Mouse (Mus musculus) megakaryocyte, adult 5-6 weeks (primary cell): ENCODE results near the gene Mid1. TPM values are rescaled to one million over a fixed set of nuclear protein-coding genes. Genes with fewer than 3 reads are reported as not detected.
"Not testable (repeated sequence)": the region's sequence is repeated elsewhere in the genome, so short reads cannot be mapped to it uniquely, and the experiment has no call there.

ENCODE experiments used
- ATAC-seq: 2 replicates; pipeline ENCODE4 v1.8.0; 2016; ENCODE audit warnings: mild to moderate bottlenecking, inconsistent platforms; ENCODE audit not compliant: poor library complexity, severe bottlenecking
- total RNA-seq, 2 experiments: library from RNA; stranded (forward) in 1 of 2; stranded (reverse) in 1 of 2; fragments of 153-499, 151-499 nt in 1 of 2; fragments of 221-1000, 200-1000 nt in 1 of 2; gene quantifications; 2 replicates each; pipeline versions ENCODE4 v1.2.3 to v1.2.4; 2015 to 2017

Gene Mid1
- total RNA-seq, 2 experiments from 2014 or later = 6.3 to 16.8 TPM

- peak; percentile 87 for ATAC-seq
Observed at GRCm38 (mm10) chrX:170009801-170010221, 324.8 kb downstream of the Mid1 start.

- ATAC-seq = peak; percentile 2
Observed at GRCm38 (mm10) chrX:170010581-170011528, 325.9 kb downstream of the Mid1 start.

- not testable (repeated sequence) for ATAC-seq
Observed at GRCm38 (mm10) chrX:170011529-170011879, 326.5 kb downstream of the Mid1 start.

GRCm38 (mm10) chrX:170013421-170013820 is 328.4 kb downstream of the Mid1 start:
- ATAC-seq = not testable (repeated sequence)

GRCm38 (mm10) chrX:170014038-170014437 is 329.0 kb downstream of the Mid1 start:
- not testable (repeated sequence) for ATAC-seq

- ATAC-seq = not testable (repeated sequence)
Observed at GRCm38 (mm10) chrX:170015883-170016282, 330.9 kb downstream of the Mid1 start.

- peak; percentile 58 for ATAC-seq
Observed at GRCm38 (mm10) chrX:170017333-170018245, 332.6 kb downstream of the Mid1 start.

- peak; percentile 33 for ATAC-seq
Observed at GRCm38 (mm10) chrX:170018571-170019218, 333.7 kb downstream of the Mid1 start.

- peak; percentile 8 for ATAC-seq
Observed at GRCm38 (mm10) chrX:170019219-170019953, 334.4 kb downstream of the Mid1 start.

GRCm38 (mm10) chrX:170019954-170020689 is 335.1 kb downstream of the Mid1 start:
- peak; percentile 39 for ATAC-seq

GRCm38 (mm10) chrX:170020690-170021050 is 335.7 kb downstream of the Mid1 start:
- ATAC-seq = peak; percentile 45

GRCm38 (mm10) chrX:170021205-170021604 is 336.2 kb downstream of the Mid1 start:
- not testable (repeated sequence) for ATAC-seq

GRCm38 (mm10) chrX:170021750-170022461 is 336.9 kb downstream of the Mid1 start:
- ATAC-seq = not testable (repeated sequence)

Other genes starting within 250 kb of the Mid1 start
- gene 4933400A11Rik, start 94.4 kb downstream of the Mid1 start, total RNA-seq (2015) = not detected in 2 replicates
- gene 4933400A11Rik, start 94.4 kb downstream of the Mid1 start, total RNA-seq (2017) = not detected in 2 replicates